Mouse (Mus musculus) thymus, adult 2 months (tissue): Measurements from ENCODE around the gene Tpgs1. TPM values are rescaled to one million over a fixed set of nuclear protein-coding genes. Genes with fewer than 3 reads are reported as not detected.

ENCODE experiments used
- DNase-seq: peaks from one replicate; pipeline ENCODE4 v3.0.0; 2021
- H3K27ac ChIP-seq: fragments of 200-500 bp; 2 replicates; pipeline ENCODE4 v1.5.1; 2012; ENCODE audit warnings: low read length, control low read depth; ENCODE audit not compliant: control insufficient read depth, insufficient read depth
- H3K27me3 ChIP-seq: fragments of 200-500 bp; 2 replicates; pipeline ENCODE4 v1.6.1; 2012; ENCODE audit warnings: mild to moderate bottlenecking, low read length, moderate library complexity, mixed read lengths; ENCODE audit not compliant: control insufficient read depth, insufficient read depth
- H3K36me3 ChIP-seq: fragments of 200-500 bp; 2 replicates; pipeline ENCODE4 v1.6.1; 2012; ENCODE audit warnings: mild to moderate bottlenecking, low read length, moderate library complexity; ENCODE audit not compliant: control insufficient read depth, insufficient read depth
- H3K4me1 ChIP-seq: fragments of 200-500 bp; replicated peaks from 2 replicates; pipeline ENCODE4 v1.6.1; 2012; ENCODE audit warnings: low read length; ENCODE audit not compliant: control insufficient read depth, insufficient read depth
- H3K4me3 ChIP-seq: fragments of 200-500 bp; 2 replicates; pipeline ENCODE4 v1.5.1; 2012; ENCODE audit warnings: mild to moderate bottlenecking, low read length, control low read depth, moderate library complexity; ENCODE audit not compliant: control insufficient read depth, insufficient read depth
- CTCF ChIP-seq: fragments of 200-500 bp; IDR thresholded peaks from 2 replicates; pipeline ENCODE4 v1.5.1; 2012; ENCODE audit warnings: mild to moderate bottlenecking, control low read depth, low read length, moderate library complexity, borderline replicate concordance; ENCODE audit not compliant: control insufficient read depth, poor library complexity, insufficient read depth; ENCODE audit errors: extremely low read depth
- POLR2A ChIP-seq: fragments of 200-500 bp; IDR thresholded peaks from 2 replicates; pipeline ENCODE4 v1.6.1; 2012; ENCODE audit warnings: mild to moderate bottlenecking, low read length, control low read depth, moderate library complexity; ENCODE audit not compliant: control insufficient read depth, poor library complexity, insufficient read depth; ENCODE audit errors: extremely low read depth
- WGBS: fragments of 180-500 bp; shearing (Covaris S2); methylation state at CpG from one replicate; pipeline ENCODE4 v1.1.7; 2018; 5-methylcytosine and 5-hydroxymethylcytosine counted together
- polyA plus RNA-seq: library from polyadenylated mRNA; depleted of rRNA; stranded (reverse); fragments of >200 nt; gene quantifications from 2 replicates; pipeline ENCODE4 v1.2.3, GENCODE M21; 2012; rRNA removed

Gene Tpgs1
- polyA plus RNA-seq, 1 experiment: 92.3 TPM

GRCm38 (mm10) chr10:79717640-79718357 lies 48.6 kb downstream of the Tpgs1 start:
- peaks cover 14% of the 10 kb centered on the region; the same call in 1 of the 2 replicates for H3K27me3 ChIP-seq

GRCm38 (mm10) chr10:79721089-79721488 lies 51.9 kb downstream of the Tpgs1 start:
- Histone ChIP-seq H3K27ac (no peak overlapping the region), H3K36me3 (no peaks in the 10 kb centered on the region), H3K4me1 (peaks cover 12% of the 10 kb centered on the region), H3K4me3 (no peak overlapping the region), H3K27me3 (peaks cover 9% of the 10 kb centered on the region; the same call in 1 of the 2 replicates)
- TF ChIP-seq CTCF: no peak
- TF ChIP-seq POLR2A: no peak
- WGBS: 83% methylated on average over 5 of the region's 5 CpGs
- DNase-seq: no peak

More at GRCm38 (mm10) chr10:79717640-79718357, 48.6 kb downstream of the Tpgs1 start:
- Histone ChIP-seq H3K27ac (no peak overlapping the region), H3K4me3 (no peak overlapping the region), H3K4me1 (peaks cover 12% of the 10 kb centered on the region), H3K36me3 (no peaks in the 10 kb centered on the region)
- WGBS: 6% methylated on average over 43 of the region's 43 CpGs
- TF ChIP-seq POLR2A: no peak
- no peak for TF ChIP-seq CTCF
- peak; percentile 59 for DNase-seq

GRCm38 (mm10) chr10:79723047-79723446 lies 53.9 kb downstream of the Tpgs1 start:
- H3K27ac ChIP-seq: no peak overlapping the region
- H3K4me1 ChIP-seq: no peaks in the 10 kb centered on the region
- 77% methylated on average over 6 of the region's 6 CpGs for WGBS
- no peak overlapping the region for H3K4me3 ChIP-seq
- no peaks in the 10 kb centered on the region for H3K36me3 ChIP-seq
- no peak for TF ChIP-seq POLR2A
- no peak for TF ChIP-seq CTCF
- no peak for DNase-seq
- H3K27me3 ChIP-seq: no peaks in the 10 kb centered on the region; the same call in 1 of the 2 replicates

GRCm38 (mm10) chr10:79723692-79724091 lies 54.5 kb downstream of the Tpgs1 start:
- Histone ChIP-seq H3K4me3 (no peak overlapping the region), H3K36me3 (no peaks in the 10 kb centered on the region), H3K27ac (no peak overlapping the region), H3K27me3 (no peaks in the 10 kb centered on the region; the same call in 1 of the 2 replicates), H3K4me1 (no peaks in the 10 kb centered on the region)
- TF ChIP-seq POLR2A (no peak), CTCF (no peak)
- WGBS: 76% methylated on average over 7 of the region's 7 CpGs
- no peak for DNase-seq

Other genes starting within 250 kb of the Tpgs1 start
- not detected in 2 replicates for gene Vmn2r83, start 200.6 kb upstream of the Tpgs1 start, polyA plus RNA-seq
- 7.5 and 8.7 TPM in 2 replicates for gene Plpp2, start 135.6 kb upstream of the Tpgs1 start, polyA plus RNA-seq
- gene Mier2, start 114.2 kb upstream of the Tpgs1 start, polyA plus RNA-seq: 214 and 215 TPM in 2 replicates
- gene Theg, start 82.0 kb upstream of the Tpgs1 start, polyA plus RNA-seq: not detected in 2 replicates
- gene C2cd4c, start 55.3 kb upstream of the Tpgs1 start, polyA plus RNA-seq: 0.05 TPM in 1 of 2 replicates, not detected in the other
- gene Shc2, start 31.5 kb upstream of the Tpgs1 start, polyA plus RNA-seq: 1.2 TPM in 2 replicates
- gene Odf3l2, start 23.6 kb upstream of the Tpgs1 start, polyA plus RNA-seq: 0.18 and 0.23 TPM in 2 replicates
- 2.9 and 4.0 TPM in 2 replicates for gene Madcam1, start 4.8 kb upstream of the Tpgs1 start, polyA plus RNA-seq
- gene Cdc34, start 12.8 kb downstream of the Tpgs1 start, polyA plus RNA-seq: 309 and 321 TPM in 2 replicates
- 0.57 and 1.2 TPM in 2 replicates for gene Gzmm, start 19.7 kb downstream of the Tpgs1 start, polyA plus RNA-seq
- gene Bsg, start 35.1 kb downstream of the Tpgs1 start, polyA plus RNA-seq: 345 and 396 TPM in 2 replicates
- gene Hcn2, start 47.3 kb downstream of the Tpgs1 start, polyA plus RNA-seq: 3.1 and 4.7 TPM in 2 replicates
- 104 and 109 TPM in 2 replicates for gene Polrmt, start 77.2 kb downstream of the Tpgs1 start, polyA plus RNA-seq
- not detected in 2 replicates for gene Fgf22, start 85.7 kb downstream of the Tpgs1 start, polyA plus RNA-seq
- 375 and 472 TPM in 2 replicates for gene Rnf126, start 97.6 kb downstream of the Tpgs1 start, polyA plus RNA-seq
- gene Fstl3, start 107.9 kb downstream of the Tpgs1 start, polyA plus RNA-seq: 15.9 and 17.1 TPM in 2 replicates
- 23.4 and 30.1 TPM in 2 replicates for gene Prss57, start 121.6 kb downstream of the Tpgs1 start, polyA plus RNA-seq
- gene Palm, start 124.2 kb downstream of the Tpgs1 start, polyA plus RNA-seq: 63.7 and 87.8 TPM in 2 replicates
- gene Misp, start 151.6 kb downstream of the Tpgs1 start, polyA plus RNA-seq: 6.6 and 6.8 TPM in 2 replicates
- 583 and 703 TPM in 2 replicates for gene Ptbp1, start 185.1 kb downstream of the Tpgs1 start, polyA plus RNA-seq
- gene Prtn3, start 205.1 kb downstream of the Tpgs1 start, polyA plus RNA-seq: 5.3 and 9.2 TPM in 2 replicates
- gene Plppr3, start 205.3 kb downstream of the Tpgs1 start, polyA plus RNA-seq: 1.1 and 1.9 TPM in 2 replicates
- gene Elane, start 216.9 kb downstream of the Tpgs1 start, polyA plus RNA-seq: 3.7 and 8.9 TPM in 2 replicates
- gene Cfd, start 221.5 kb downstream of the Tpgs1 start, polyA plus RNA-seq: 1,248 and 1,398 TPM in 2 replicates
- 103 and 121 TPM in 2 replicates for gene Med16, start 239.6 kb downstream of the Tpgs1 start, polyA plus RNA-seq
- gene Gm26602, start 241.5 kb downstream of the Tpgs1 start, polyA plus RNA-seq: not detected in 2 replicates
- gene Kiss1r, start 247.6 kb downstream of the Tpgs1 start, polyA plus RNA-seq: 5.8 and 7.5 TPM in 2 replicates